ENCODE assay signal across 27 mouse cellular contexts in genomic region chr5:119592891-119593290, GRCm38 (mm10).
"Had no signal": no experiment of that assay in that cellular context is flagged by ENCODE, and none has a peak within 500 bp of the region (broad histone marks: within the 10 kb centered on the region; RNA-seq: fewer than 3 reads in every experiment).

No protein-coding gene starts in this region.

- DNase-seq: gastrocnemius, adult 2 months; gastrocnemius, postnatal 10 days; gastrocnemius, postnatal 25 days; heart, adult 18-20 months; heart, postnatal 10 days; heart, postnatal 4 days; kidney, adult 18-20 months; kidney, adult 8-10 months; kidney, postnatal 10 days; kidney, postnatal 25 days; kidney, postnatal 4 days; left cerebral cortex, postnatal 4 days; liver, embryonic 13.5 days had no signal

- H3K4me3 ChIP-seq: gastrocnemius, adult 2 months; heart, embryonic 10.5 days; heart, embryonic 12.5 days; hindbrain, embryonic 10.5 days; hindbrain, embryonic 12.5 days; intestine, embryonic 15.5 days; layer of hippocampus, adult 2 months; limb, embryonic 13.5 days; limb, embryonic 15.5 days; liver, embryonic 13.5 days; liver, embryonic 15.5 days had no signal

- H3K9me3 ChIP-seq: heart, embryonic 10.5 days; heart, embryonic 12.5 days; hindbrain, embryonic 10.5 days; hindbrain, embryonic 12.5 days; intestine, embryonic 15.5 days; limb, embryonic 13.5 days; limb, embryonic 15.5 days; liver, embryonic 13.5 days; liver, embryonic 15.5 days had no signal

- H3K4me2 ChIP-seq: heart, embryonic 12.5 days; hindbrain, embryonic 12.5 days; hindbrain, embryonic 14.5 days; intestine, embryonic 15.5 days; limb, embryonic 13.5 days; limb, embryonic 15.5 days; liver, embryonic 11.5 days; liver, embryonic 13.5 days; liver, embryonic 15.5 days had no signal

- H3K36me3 ChIP-seq: heart, embryonic 10.5 days; heart, embryonic 12.5 days; hindbrain, embryonic 10.5 days; hindbrain, embryonic 12.5 days; intestine, embryonic 15.5 days; limb, embryonic 13.5 days; limb, embryonic 15.5 days; liver, embryonic 13.5 days; liver, embryonic 15.5 days had no signal

- H3K27me3 ChIP-seq: hindbrain, embryonic 12.5 days; intestine, embryonic 15.5 days; limb, embryonic 15.5 days; liver, embryonic 13.5 days; liver, embryonic 15.5 days had no signal

- H3K9ac ChIP-seq: heart, embryonic 12.5 days; hindbrain, embryonic 12.5 days; hindbrain, embryonic 14.5 days; intestine, embryonic 15.5 days; limb, embryonic 13.5 days; limb, embryonic 15.5 days; liver, embryonic 13.5 days; liver, embryonic 15.5 days had no signal

- H3K4me1 ChIP-seq: hindbrain, embryonic 12.5 days; liver, embryonic 13.5 days; liver, embryonic 15.5 days had no signal

- ATAC-seq: hindbrain, embryonic 16.5 days; inflammation-experienced regulatory T-cells, adult 6 months; intestine, embryonic 15.5 days; intestine, postnatal 0 days had no signal

- H3K27ac ChIP-seq: gastrocnemius, adult 2 months; heart, embryonic 10.5 days; hindbrain, embryonic 10.5 days; hindbrain, embryonic 12.5 days; hindbrain, embryonic 14.5 days; intestine, embryonic 15.5 days; layer of hippocampus, adult 2 months; limb, embryonic 13.5 days; limb, embryonic 15.5 days; liver, embryonic 13.5 days; liver, embryonic 15.5 days had no signal
